Mouse (Mus musculus) bone marrow, adult 2 months (tissue): Measurements from ENCODE around the gene Ddb1.

Experiments used
- CTCF ChIP-seq: fragments of 200-500 bp; IDR thresholded peaks from 2 replicates; pipeline ENCODE4 v1.5.1; 2011; ENCODE audit warnings: low read length, control low read depth; ENCODE audit not compliant: control insufficient read depth, insufficient read depth
- POLR2A ChIP-seq: fragments of 200-500 bp; IDR thresholded peaks from 2 replicates; pipeline ENCODE4 v1.6.1; 2011; ENCODE audit warnings: low read depth, mild to moderate bottlenecking, control low read depth, low read length, borderline replicate concordance; ENCODE audit not compliant: control insufficient read depth

- no peak for TF ChIP-seq CTCF
- no peak for TF ChIP-seq POLR2A
Observed at GRCm38 (mm10) chr19:10581984-10582383, 23.1 kb upstream of the Ddb1 start.
